24 mouse cellular contexts compared by ENCODE assay signal in genomic region chr1:151637351-151637922, GRCm38 (mm10).
A peak's percentile ranks its signal among the peaks of the same experiment; 100 is the strongest.
DNase-seq lines count a peak whose midpoint lies in the region; ATAC-seq lines count a peak whose summit lies in the region.
"Had no signal": no experiment of that assay in that cellular context is flagged by ENCODE, and none has a peak within 500 bp of the region (broad histone marks: within the 10 kb centered on the region; RNA-seq: fewer than 3 reads in every experiment).

No protein-coding gene starts in this region.

- intact Hi-C loops in heart, postnatal 14 days (cut with DNase I): no loop called here

- H3K4me3 ChIP-seq in midbrain, embryonic 16.5 days (ENCODE audit: low read depth, low read length): no peak overlapping the region
- H3K4me3 ChIP-seq in midbrain, embryonic 15.5 days: no peak overlapping the region
- H3K4me3 ChIP-seq: embryonic facial prominence, embryonic 13.5 days; embryonic facial prominence, embryonic 15.5 days; erythroblast, embryonic 14.5 days; forebrain, embryonic 10.5 days; forebrain, embryonic 12.5 days had no signal

- H3K27me3 ChIP-seq in midbrain, embryonic 16.5 days (ENCODE audit: control insufficient read depth, insufficient read depth, low read depth, low read length): no peaks in the 10 kb centered on the region
- no peaks in the 10 kb centered on the region for H3K27me3 ChIP-seq in midbrain, embryonic 15.5 days (replicated peaks)
- H3K27me3 ChIP-seq: embryonic facial prominence, embryonic 13.5 days; embryonic facial prominence, embryonic 15.5 days; forebrain, embryonic 12.5 days had no signal

- 0 out of 2 replicates have a peak, but pooled peaks have one; percentile 54 for ATAC-seq in midbrain, embryonic 16.5 days
- no peak for ATAC-seq in midbrain, embryonic 15.5 days (replicated peaks)
- ATAC-seq in granulocyte monocyte progenitor cell, adult 5-6 weeks (replicated peaks; ENCODE audit: poor library complexity, severe bottlenecking): peak; percentile 85
- peak; percentile 74 for ATAC-seq in megakaryocyte progenitor cell, adult 5-6 weeks (replicated peaks; ENCODE audit: poor library complexity)
- ATAC-seq: forebrain, embryonic 14.5 days; forebrain, embryonic 16.5 days had no signal

- H3K4me1 ChIP-seq in midbrain, embryonic 16.5 days (ENCODE audit: control insufficient read depth, insufficient read depth, low read length): no peaks in the 10 kb centered on the region
- no peaks in the 10 kb centered on the region for H3K4me1 ChIP-seq in midbrain, embryonic 15.5 days
- H3K4me1 ChIP-seq: embryonic facial prominence, embryonic 13.5 days; embryonic facial prominence, embryonic 15.5 days; forebrain, embryonic 10.5 days; forebrain, embryonic 12.5 days had no signal

- no peak overlapping the region for H3K27ac ChIP-seq in midbrain, embryonic 16.5 days (ENCODE audit: low read length)
- no peak overlapping the region for H3K27ac ChIP-seq in midbrain, embryonic 15.5 days
- H3K27ac ChIP-seq: embryonic facial prominence, embryonic 13.5 days; embryonic facial prominence, embryonic 15.5 days; forebrain, embryonic 10.5 days; forebrain, embryonic 12.5 days had no signal

- 0 out of 2 replicates have a peak, but pooled peaks cover 3% of the 10 kb centered on the region for H3K9me3 ChIP-seq in midbrain, embryonic 16.5 days (replicated peaks; ENCODE audit: control insufficient read depth, low read length, poor library complexity, severe bottlenecking)
- H3K9me3 ChIP-seq in midbrain, embryonic 15.5 days: no peaks in the 10 kb centered on the region

- no peak overlapping the region for H3K9ac ChIP-seq in midbrain, embryonic 16.5 days (ENCODE audit: low read depth, low read length)
- no peak overlapping the region for H3K9ac ChIP-seq in midbrain, embryonic 15.5 days
- H3K9ac ChIP-seq: embryonic facial prominence, embryonic 13.5 days; embryonic facial prominence, embryonic 15.5 days; forebrain, embryonic 12.5 days had no signal

- peak; percentile 78 for DNase-seq in heart, adult 11 months
- no peak for DNase-seq in heart, postnatal 14 days
- no peak for DNase-seq in gastrocnemius, adult 8-10 months (ENCODE audit: low spot score in 2 of 2)
- no peak for DNase-seq in cerebellum, adult 18-20 months
- DNase-seq: adrenal gland, adult 2 months; adrenal gland, postnatal 10 days; adrenal gland, postnatal 25 days; cerebellum, adult 11 months; cerebellum, adult 2 months; cerebellum, adult 9-10 months; cerebellum, postnatal 10 days; cerebellum, postnatal 25 days; embryo, embryonic 11 days had no signal

- WGBS in midbrain, embryonic 16.5 days: 86% methylated on average over 9 of the region's 9 CpGs
- WGBS in midbrain, embryonic 15.5 days: 90% methylated on average over 9 of the region's 9 CpGs

- H3K4me2 ChIP-seq in midbrain, embryonic 16.5 days (ENCODE audit: low read length): no peak overlapping the region
- H3K4me2 ChIP-seq in midbrain, embryonic 15.5 days: no peak overlapping the region
- H3K4me2 ChIP-seq: embryonic facial prominence, embryonic 13.5 days; embryonic facial prominence, embryonic 15.5 days; forebrain, embryonic 12.5 days had no signal

- no peaks in the 10 kb centered on the region for H3K36me3 ChIP-seq in midbrain, embryonic 16.5 days (ENCODE audit: control insufficient read depth, insufficient read depth, low read length)
- H3K36me3 ChIP-seq in midbrain, embryonic 15.5 days (replicated peaks): no peaks in the 10 kb centered on the region
- H3K36me3 ChIP-seq: embryonic facial prominence, embryonic 13.5 days; embryonic facial prominence, embryonic 15.5 days; forebrain, embryonic 10.5 days; forebrain, embryonic 12.5 days had no signal
